Mouse (Mus musculus): ENCODE results near the gene Kat6b. TPM values are rescaled to one million over a fixed set of nuclear protein-coding genes. Genes with fewer than 3 reads are reported as not detected.
A peak's percentile ranks its signal among the peaks of the same experiment; 100 is the strongest.

Gene Kat6b
- polyA plus RNA-seq, 1 experiment from 2014 or later: 22.0 TPM

DNA sequence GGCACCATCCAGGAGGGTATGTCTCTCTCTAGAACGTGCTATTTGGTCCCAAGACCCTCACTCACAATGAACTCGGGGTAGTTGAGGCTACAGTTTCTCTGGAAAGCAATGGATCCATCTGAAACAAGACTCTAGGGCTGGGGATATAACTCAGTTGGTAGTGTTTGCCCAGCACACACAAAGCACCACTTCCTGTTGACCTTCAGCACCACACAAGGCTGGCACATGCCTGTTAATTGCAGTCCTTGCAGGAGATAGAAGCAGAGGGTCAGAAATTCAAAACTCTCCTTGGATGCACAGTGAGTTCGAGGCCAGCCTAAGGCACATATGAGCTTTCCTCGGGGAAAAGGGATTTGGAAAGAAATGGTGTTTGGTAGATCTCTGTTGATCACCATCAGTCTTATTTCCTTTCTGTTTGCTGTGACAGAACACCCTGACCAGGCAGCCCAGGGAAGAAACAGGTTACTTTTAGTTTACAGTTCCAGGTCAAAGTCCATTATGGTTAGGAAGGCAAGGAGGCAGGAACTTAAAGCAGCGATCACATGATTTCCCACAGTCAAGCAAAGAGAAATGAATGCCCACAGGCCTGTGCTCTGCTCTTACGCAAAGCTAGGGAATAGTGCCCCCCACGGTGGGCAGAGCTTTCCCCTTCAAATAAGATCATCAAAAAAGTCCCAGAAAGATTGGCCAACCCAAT, 25.4 kb upstream of the Kat6b start:
- Histone ChIP-seq H3K27me3 (ENCODE audit: control insufficient read depth, insufficient read depth, low read length) (no peaks in the 10 kb centered on the region), H3K36me3 (ENCODE audit: control insufficient read depth, insufficient read depth, low read length) (no peaks in the 10 kb centered on the region), H3K27ac (ENCODE audit: low read depth, low read length) (no peak overlapping the region), H3K9ac (ENCODE audit: low read depth, low read length) (no peak overlapping the region), H3K4me1 (ENCODE audit: control insufficient read depth, insufficient read depth, low read length) (no peaks in the 10 kb centered on the region), H3K9me3 (ENCODE audit: control insufficient read depth, low read length) (no peaks in the 10 kb centered on the region), H3K4me3 (ENCODE audit: low read length) (no peak overlapping the region), H3K4me2 (replicated peaks; ENCODE audit: low read depth, low read length) (no peak overlapping the region)
- ATAC-seq (ENCODE audit: low FRiP score, low TSS enrichment): no peak
- WGBS: 89% methylated on average over 7 of the region's 7 CpGs

DNA sequence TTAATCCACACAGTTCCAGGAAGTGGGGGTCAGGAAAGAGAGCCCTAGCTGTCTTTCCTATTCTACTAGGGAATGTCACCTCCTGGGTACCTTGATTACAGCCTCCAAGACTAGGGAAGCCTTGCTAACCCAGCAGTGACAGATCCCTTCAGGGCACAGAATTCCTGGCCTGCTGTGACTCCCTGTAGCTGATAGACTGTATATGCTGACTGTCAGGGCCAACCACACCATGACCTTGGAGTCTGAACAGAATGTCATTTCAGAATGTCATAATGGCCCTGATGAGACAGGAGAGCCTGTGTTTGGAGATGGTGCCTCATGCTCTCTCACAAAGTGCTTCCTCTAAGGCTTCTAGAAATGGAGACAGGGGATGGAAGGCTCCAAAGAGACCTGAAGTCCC, 24.7 kb upstream of the Kat6b start:
- H3K9ac ChIP-seq (ENCODE audit: low read depth, low read length): no peak overlapping the region
- no peaks in the 10 kb centered on the region for H3K36me3 ChIP-seq (ENCODE audit: control insufficient read depth, insufficient read depth, low read length)
- no peak overlapping the region for H3K4me2 ChIP-seq (replicated peaks; ENCODE audit: low read depth, low read length)
- no peak for ATAC-seq (ENCODE audit: low FRiP score, low TSS enrichment)
- H3K9me3 ChIP-seq (ENCODE audit: control insufficient read depth, low read length): no peaks in the 10 kb centered on the region
- H3K27ac ChIP-seq (ENCODE audit: low read depth, low read length): no peak overlapping the region
- no peaks in the 10 kb centered on the region for H3K27me3 ChIP-seq (ENCODE audit: control insufficient read depth, insufficient read depth, low read length)
- no peaks in the 10 kb centered on the region for H3K4me1 ChIP-seq (ENCODE audit: control insufficient read depth, insufficient read depth, low read length)
- H3K4me3 ChIP-seq (ENCODE audit: low read length): no peak overlapping the region

DNA sequence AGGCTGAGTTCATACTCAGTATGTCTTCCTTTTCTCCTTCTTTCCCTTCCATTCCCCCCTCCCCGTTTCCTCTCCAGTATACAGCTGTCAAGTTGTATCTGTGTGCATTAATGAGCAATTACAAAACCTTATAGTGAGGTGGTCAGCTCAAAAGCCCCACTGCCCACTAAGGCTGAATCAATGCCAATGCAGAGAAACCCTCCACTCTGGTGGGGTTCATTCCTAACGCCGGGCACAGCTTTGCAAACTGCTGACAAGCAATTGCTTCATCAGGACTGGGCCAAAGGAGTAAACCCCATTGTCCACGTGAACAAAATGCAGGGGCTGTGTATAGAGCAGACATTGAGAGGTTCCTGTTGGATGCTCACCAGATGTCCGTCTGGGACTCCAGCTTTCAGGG, 23.4 kb upstream of the Kat6b start:
- Histone ChIP-seq H3K4me3 (ENCODE audit: low read length) (no peak overlapping the region), H3K9me3 (ENCODE audit: control insufficient read depth, low read length) (no peaks in the 10 kb centered on the region), H3K4me2 (replicated peaks; ENCODE audit: low read depth, low read length) (no peak overlapping the region), H3K27me3 (ENCODE audit: control insufficient read depth, insufficient read depth, low read length) (no peaks in the 10 kb centered on the region), H3K9ac (ENCODE audit: low read depth, low read length) (no peak overlapping the region), H3K27ac (ENCODE audit: low read depth, low read length) (no peak overlapping the region), H3K4me1 (ENCODE audit: control insufficient read depth, insufficient read depth, low read length) (0 out of 2 replicates have a peak, but pooled peaks cover 4% of the 10 kb centered on the region), H3K36me3 (ENCODE audit: control insufficient read depth, insufficient read depth, low read length) (no peaks in the 10 kb centered on the region)
- 77% methylated on average over 5 of the region's 5 CpGs for WGBS
- ATAC-seq (ENCODE audit: low FRiP score, low TSS enrichment): no peak

DNA sequence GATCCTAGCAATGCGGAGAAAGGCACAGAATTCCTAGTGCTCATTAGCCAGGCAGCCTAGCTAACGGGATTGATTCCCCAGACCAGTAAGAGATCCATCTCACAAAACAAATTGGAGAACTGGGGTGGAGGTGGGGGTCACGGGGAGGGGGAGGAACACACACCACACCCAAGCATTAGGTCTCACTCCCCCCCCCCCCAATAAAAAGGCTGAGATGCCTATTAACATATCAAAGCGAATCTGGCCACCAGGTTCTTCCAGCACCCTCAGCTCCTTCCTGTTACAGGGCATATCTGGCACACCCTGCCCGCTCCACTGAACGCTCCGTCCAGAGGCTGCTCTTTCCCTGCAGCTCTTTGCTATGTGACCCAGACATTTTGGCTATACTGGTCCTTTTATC, 22.5 kb upstream of the Kat6b start:
- Histone ChIP-seq H3K9me3 (ENCODE audit: control insufficient read depth, low read length) (no peaks in the 10 kb centered on the region), H3K27ac (ENCODE audit: low read depth, low read length) (no peak overlapping the region), H3K27me3 (ENCODE audit: control insufficient read depth, insufficient read depth, low read length) (no peaks in the 10 kb centered on the region), H3K36me3 (ENCODE audit: control insufficient read depth, insufficient read depth, low read length) (no peaks in the 10 kb centered on the region), H3K4me3 (ENCODE audit: low read length) (no peak overlapping the region), H3K4me2 (replicated peaks; ENCODE audit: low read depth, low read length) (no peak overlapping the region), H3K4me1 (ENCODE audit: control insufficient read depth, insufficient read depth, low read length) (0 out of 2 replicates have a peak, but pooled peaks cover 10% of the 10 kb centered on the region), H3K9ac (ENCODE audit: low read depth, low read length) (no peak overlapping the region)
- 58% methylated on average over 7 of the region's 7 CpGs for WGBS
- no peak for ATAC-seq (ENCODE audit: low FRiP score, low TSS enrichment)

DNA sequence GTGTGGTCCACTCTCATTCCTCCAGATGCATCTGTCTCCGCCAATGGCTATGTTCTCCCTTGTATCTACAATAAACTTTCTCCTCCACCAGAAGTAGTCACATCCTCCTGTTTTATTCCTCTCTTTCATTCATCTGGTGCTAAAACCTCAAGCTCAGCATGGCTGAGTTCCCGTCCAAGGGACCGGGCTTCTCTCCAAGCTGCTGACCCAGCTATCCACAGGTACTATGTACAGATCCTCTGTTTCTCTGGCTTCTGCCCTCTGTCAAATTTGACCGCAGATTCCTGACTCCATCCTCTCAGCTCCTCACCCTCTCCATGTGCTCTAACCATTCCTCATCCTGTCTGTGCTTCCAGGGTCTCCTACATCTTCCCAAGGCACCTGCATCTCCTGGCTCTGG, 22.1 kb upstream of the Kat6b start:
- H3K4me1 ChIP-seq (ENCODE audit: control insufficient read depth, insufficient read depth, low read length): 0 out of 2 replicates have a peak, but pooled peaks cover 10% of the 10 kb centered on the region
- H3K9me3 ChIP-seq (ENCODE audit: control insufficient read depth, low read length): no peaks in the 10 kb centered on the region
- H3K4me2 ChIP-seq (replicated peaks; ENCODE audit: low read depth, low read length): no peak overlapping the region
- no peak overlapping the region for H3K9ac ChIP-seq (ENCODE audit: low read depth, low read length)
- H3K36me3 ChIP-seq (ENCODE audit: control insufficient read depth, insufficient read depth, low read length): no peaks in the 10 kb centered on the region
- WGBS: 85% methylated on average over 4 of the region's 4 CpGs
- H3K27ac ChIP-seq (ENCODE audit: low read depth, low read length): no peak overlapping the region
- no peak for ATAC-seq (ENCODE audit: low FRiP score, low TSS enrichment)
- no peak overlapping the region for H3K4me3 ChIP-seq (ENCODE audit: low read length)
- no peaks in the 10 kb centered on the region for H3K27me3 ChIP-seq (ENCODE audit: control insufficient read depth, insufficient read depth, low read length)

DNA sequence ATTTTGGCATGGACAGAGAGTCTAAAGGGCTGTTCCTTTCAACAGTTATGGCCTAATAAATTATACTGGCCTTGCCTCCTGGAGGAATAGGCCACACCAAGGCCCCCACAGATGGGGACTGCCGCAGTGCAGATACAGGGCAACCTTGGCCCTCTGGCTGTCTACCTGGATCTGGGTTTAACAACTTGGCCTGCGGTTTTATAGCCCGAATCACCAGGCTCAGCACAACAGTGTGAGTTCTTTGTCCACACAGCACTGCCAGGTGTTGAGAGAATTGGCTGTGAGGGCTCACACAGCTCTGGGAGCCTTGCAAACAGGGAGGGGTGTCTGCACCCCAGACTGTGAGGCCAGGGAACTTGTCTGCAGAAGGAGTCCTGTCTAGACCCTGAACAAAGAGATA, 18.8 kb upstream of the Kat6b start:
- no peaks in the 10 kb centered on the region for H3K9me3 ChIP-seq (ENCODE audit: control insufficient read depth, low read length)
- no peak overlapping the region for H3K4me2 ChIP-seq (replicated peaks; ENCODE audit: low read depth, low read length)
- H3K27me3 ChIP-seq (ENCODE audit: control insufficient read depth, insufficient read depth, low read length): no peaks in the 10 kb centered on the region
- H3K9ac ChIP-seq (ENCODE audit: low read depth, low read length): no peak overlapping the region
- no peak for ATAC-seq (ENCODE audit: low FRiP score, low TSS enrichment)
- no peak overlapping the region for H3K27ac ChIP-seq (ENCODE audit: low read depth, low read length)
- no peaks in the 10 kb centered on the region for H3K36me3 ChIP-seq (ENCODE audit: control insufficient read depth, insufficient read depth, low read length)
- WGBS: 34% methylated on average over 3 of the region's 3 CpGs
- no peak overlapping the region for H3K4me3 ChIP-seq (ENCODE audit: low read length)
- 0 out of 2 replicates have a peak, but pooled peaks cover 10% of the 10 kb centered on the region for H3K4me1 ChIP-seq (ENCODE audit: control insufficient read depth, insufficient read depth, low read length)

DNA sequence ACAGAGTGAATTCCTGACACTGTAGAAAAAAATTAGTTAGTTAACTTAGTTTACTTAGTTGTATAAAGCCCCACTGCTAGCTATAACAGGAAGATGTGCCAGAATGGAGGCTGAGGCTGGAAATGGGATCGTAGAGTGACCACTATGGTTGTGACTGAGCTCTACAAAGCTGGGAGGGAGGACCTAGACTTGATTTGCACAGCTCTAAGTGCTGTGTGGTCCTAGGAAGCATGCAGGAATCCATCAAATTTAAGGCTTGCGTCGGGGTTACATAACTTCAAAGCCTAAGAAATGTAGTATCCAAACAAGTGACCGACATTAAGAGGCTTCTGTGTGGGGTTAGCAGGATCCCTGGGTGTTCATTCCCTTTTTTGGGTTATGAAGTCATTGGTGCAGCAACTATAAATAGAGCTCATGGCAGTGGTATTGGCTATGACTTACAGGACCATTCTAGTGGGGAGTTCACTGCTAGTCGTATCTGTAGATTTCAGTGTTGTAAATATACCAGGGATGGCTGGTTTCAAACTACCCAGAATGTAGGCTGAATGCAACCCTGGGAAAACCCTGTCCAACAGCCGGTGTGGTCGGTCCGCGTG, 18.0 kb upstream of the Kat6b start:
- Histone ChIP-seq H3K9ac (ENCODE audit: low read depth, low read length) (no peak overlapping the region), H3K4me2 (replicated peaks; ENCODE audit: low read depth, low read length) (no peak overlapping the region), H3K27me3 (ENCODE audit: control insufficient read depth, insufficient read depth, low read length) (no peaks in the 10 kb centered on the region), H3K4me3 (ENCODE audit: low read length) (no peak overlapping the region), H3K9me3 (ENCODE audit: control insufficient read depth, low read length) (no peaks in the 10 kb centered on the region), H3K27ac (ENCODE audit: low read depth, low read length) (no peak overlapping the region), H3K36me3 (ENCODE audit: control insufficient read depth, insufficient read depth, low read length) (no peaks in the 10 kb centered on the region), H3K4me1 (ENCODE audit: control insufficient read depth, insufficient read depth, low read length) (0 out of 2 replicates have a peak, but pooled peaks cover 10% of the 10 kb centered on the region)
- 61% methylated on average over 9 of the region's 9 CpGs for WGBS
- ATAC-seq (ENCODE audit: low FRiP score, low TSS enrichment): peak; percentile 79

DNA sequence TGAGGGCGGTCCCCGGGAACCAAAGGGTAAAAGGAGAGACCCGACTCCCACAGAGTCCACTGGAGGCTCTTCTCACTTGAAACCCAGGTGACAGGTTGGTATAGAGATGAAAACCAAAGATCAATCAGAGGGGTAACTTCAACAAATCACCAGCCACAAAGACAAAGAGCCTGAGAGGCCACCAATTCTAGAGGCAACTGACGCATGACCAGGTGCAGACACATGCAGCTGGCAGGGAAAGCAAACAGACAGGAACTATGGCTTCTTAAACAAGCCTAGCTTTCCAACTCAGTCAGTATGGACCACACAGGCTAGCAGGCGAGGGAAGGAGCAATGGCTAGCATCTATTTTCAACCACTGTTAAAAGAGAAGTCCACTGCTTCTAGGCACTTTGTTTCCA, 10.8 kb upstream of the Kat6b start:
- Histone ChIP-seq H3K27me3 (ENCODE audit: control insufficient read depth, insufficient read depth, low read length) (no peaks in the 10 kb centered on the region), H3K27ac (ENCODE audit: low read depth, low read length) (no peak overlapping the region), H3K4me3 (ENCODE audit: low read length) (no peak overlapping the region), H3K9ac (ENCODE audit: low read depth, low read length) (no peak overlapping the region), H3K9me3 (ENCODE audit: control insufficient read depth, low read length) (no peaks in the 10 kb centered on the region), H3K4me1 (ENCODE audit: control insufficient read depth, insufficient read depth, low read length) (no peaks in the 10 kb centered on the region), H3K36me3 (ENCODE audit: control insufficient read depth, insufficient read depth, low read length) (no peaks in the 10 kb centered on the region), H3K4me2 (replicated peaks; ENCODE audit: low read depth, low read length) (no peak overlapping the region)
- WGBS: 76% methylated on average over 5 of the region's 5 CpGs
- no peak for ATAC-seq (ENCODE audit: low FRiP score, low TSS enrichment)

DNA sequence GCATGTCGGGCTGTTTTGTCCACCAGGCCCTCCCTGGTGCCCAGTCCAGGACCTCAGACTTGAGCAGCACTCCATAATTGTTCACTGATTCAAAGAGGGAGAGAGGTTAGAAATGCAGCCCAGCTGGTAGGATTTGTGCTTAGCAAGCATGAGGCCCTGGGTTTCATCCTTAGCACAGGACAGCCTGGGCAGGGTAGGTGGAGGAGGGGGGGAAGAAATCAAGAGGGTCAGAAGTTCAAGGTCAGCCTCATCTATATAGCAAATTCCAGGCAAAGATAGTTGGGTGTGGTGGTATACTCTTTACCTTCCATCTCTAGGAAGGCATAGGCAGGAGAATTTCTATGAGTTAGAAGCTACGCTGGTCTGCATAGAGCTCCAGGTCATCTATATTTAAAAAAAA, 9.3 kb upstream of the Kat6b start:
- Histone ChIP-seq H3K4me2 (replicated peaks; ENCODE audit: low read depth, low read length) (no peak overlapping the region), H3K36me3 (ENCODE audit: control insufficient read depth, insufficient read depth, low read length) (no peaks in the 10 kb centered on the region), H3K27me3 (ENCODE audit: control insufficient read depth, insufficient read depth, low read length) (no peaks in the 10 kb centered on the region), H3K4me1 (ENCODE audit: control insufficient read depth, insufficient read depth, low read length) (no peaks in the 10 kb centered on the region), H3K27ac (ENCODE audit: low read depth, low read length) (no peak overlapping the region), H3K9ac (ENCODE audit: low read depth, low read length) (no peak overlapping the region), H3K9me3 (ENCODE audit: control insufficient read depth, low read length) (no peaks in the 10 kb centered on the region), H3K4me3 (ENCODE audit: low read length) (no peak overlapping the region)
- ATAC-seq (ENCODE audit: low FRiP score, low TSS enrichment): no peak
- WGBS: 87% methylated on average over 2 of the region's 2 CpGs

Data from kidney, embryonic 14.5 days (tissue).